In genomic region chr9:77825380-77825961, GRCm38 (mm10) we compare ENCODE assay signal across 9 mouse cellular contexts.
A peak's percentile ranks its signal among the peaks of the same experiment; 100 is the strongest.
DNase-seq lines count a peak whose midpoint lies in the region; ATAC-seq and TF ChIP-seq lines count a peak whose summit lies in the region.
"Had no signal": no experiment of that assay in that cellular context is flagged by ENCODE, and none has a peak within 500 bp of the region (broad histone marks: within the 10 kb centered on the region; RNA-seq: fewer than 3 reads in every experiment).

No protein-coding gene starts in this region.

- DNase-seq in spleen, adult 2 months (ENCODE audit: low read depth in 1 of 2, low spot score in 2 of 2), result peak; percentile 25 to 44
- no peak for DNase-seq in spleen, postnatal 14 days (ENCODE audit: low spot score in 2 of 2)
- peak; percentile 56 for DNase-seq in embryo, embryonic 10 days (ENCODE audit: low spot score)
- DNase-seq in heart, postnatal 10 days, result peak; percentile 38 to 43
- DNase-seq in frontal cortex, postnatal 14 days (ENCODE audit: low spot score in 2 of 2), result no peak
- no peak for DNase-seq in testis, postnatal 10 days (ENCODE audit: low spot score)
- no peak for DNase-seq in cerebellum, postnatal 4 days (ENCODE audit: low spot score in 2 of 2)

- H3K27ac ChIP-seq in spleen, adult 2 months (ENCODE audit: insufficient read depth, low read length), result no peak overlapping the region
- H3K27ac ChIP-seq: heart, embryonic 13.5 days had no signal

- TF ChIP-seq CTCF in spleen, adult 2 months (IDR thresholded peaks at IDR 0.05; ENCODE audit: extremely low read depth, insufficient read depth, insufficient read length, insufficient replicate concordance), result no peak

- no peaks in the 10 kb centered on the region for H3K27me3 ChIP-seq in spleen, adult 2 months (ENCODE audit: control insufficient read depth, insufficient read depth, low read length)
- H3K27me3 ChIP-seq: heart, embryonic 13.5 days had no signal

- no peaks in the 10 kb centered on the region for H3K36me3 ChIP-seq in spleen, adult 2 months (ENCODE audit: control insufficient read depth, insufficient read depth, low read length)
- H3K36me3 ChIP-seq: heart, embryonic 13.5 days had no signal

- H3K4me3 ChIP-seq in spleen, adult 2 months (ENCODE audit: extremely low read depth, insufficient read depth, insufficient read length), result no peak overlapping the region
- H3K4me3 ChIP-seq: heart, embryonic 13.5 days had no signal

- 48% methylated on average over 7 of the region's 7 CpGs for WGBS in spleen, adult 2 months

- H3K4me1 ChIP-seq in spleen, adult 2 months (ENCODE audit: control insufficient read depth, insufficient read depth, insufficient read length), result no peaks in the 10 kb centered on the region; the same call in 1 of the 2 replicates

- peak; percentile 65 for ATAC-seq in neutrophil, adult 5-6 weeks (ENCODE audit: extremely low read depth, insufficient number of reproducible peaks, low FRiP score, poor library complexity, severe bottlenecking)

- intact Hi-C loops in heart, postnatal 10 days (cut with DNase I), result no loop called here

- no peak for TF ChIP-seq POLR2A in spleen, adult 2 months (IDR thresholded peaks at IDR 0.05; ENCODE audit: low read depth, low read length)

Comparison
In these comparisons a context has a peak if more than half of its experiments do, and no peak if none do; other contexts are left out.
1. DNase-seq: peak in spleen, adult 2 months (2 of 2), embryo, embryonic 10 days (single experiment) and heart, postnatal 10 days (2 of 2); none in spleen, postnatal 14 days (0 of 2), frontal cortex, postnatal 14 days (0 of 2), testis, postnatal 10 days (single experiment) and cerebellum, postnatal 4 days (0 of 2).